Comparison of ENCODE assay signal across 1 mouse cellular context in the genomic region with DNA sequence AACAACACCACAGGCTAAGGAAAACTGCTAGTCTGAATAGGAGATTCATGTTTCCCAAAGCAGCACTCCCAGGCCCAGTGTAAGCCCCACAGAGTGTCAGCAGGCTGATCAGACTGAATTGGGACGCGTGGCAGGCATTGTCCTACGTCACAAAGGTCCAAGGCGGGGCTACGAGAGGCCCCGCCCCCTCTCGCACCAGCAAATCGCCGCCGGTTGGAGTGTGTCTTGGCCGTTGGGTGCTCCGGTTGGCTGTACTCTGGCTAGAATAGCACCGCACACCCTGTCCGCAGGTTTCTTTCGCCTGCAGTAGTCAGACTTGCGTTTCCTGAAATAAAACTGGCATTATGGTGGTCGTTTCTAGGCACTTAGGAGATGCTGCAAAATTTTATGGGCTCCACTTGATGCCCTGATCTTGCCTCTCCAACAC.
TF ChIP-seq lines count a peak whose summit lies in the region.

A gene (minus strand): TSS at position 151 of the 427 bp plus-strand sequence.

TF ChIP-seq in CH12.LX, 34 proteins besides CTCF, POLR2A, EP300 and RAD21 (continued from another document):
- TF ChIP-seq ZKSCAN1 (IDR thresholded peaks at IDR 0.05; ENCODE audit: borderline replicate concordance, low read depth, low read length) (no peak), UBTF (IDR thresholded peaks at IDR 0.05; ENCODE audit: low read depth, low read length) (no peak), CHD2 (IDR thresholded peaks at IDR 0.05; ENCODE audit: low read length) (no peak), USF1 (IDR thresholded peaks at IDR 0.05; ENCODE audit: low read depth, low read length) (no peak), HCFC1 (IDR thresholded peaks at IDR 0.05; ENCODE audit: low read depth, low read length) (no peak), ZMIZ1 (IDR thresholded peaks at IDR 0.05; ENCODE audit: low read depth, low read length) (peak; percentile 86), NELFE (IDR thresholded peaks at IDR 0.05; ENCODE audit: low read depth, low read length) (peak; percentile 74), PAX5 (IDR thresholded peaks at IDR 0.05; ENCODE audit: low read length) (no peak), SIN3A (IDR thresholded peaks at IDR 0.05; ENCODE audit: low read length) (peak; percentile 62; the same call in 1 of the 2 replicates), JUND (conservative IDR thresholded peaks at IDR 0.05; ENCODE audit: low read depth, low read length) (no peak), MAZ (IDR thresholded peaks at IDR 0.05; ENCODE audit: low read depth, low read length) (no peak), USF2 (conservative IDR thresholded peaks at IDR 0.05; ENCODE audit: low read depth, low read length) (no peak)
